Mouse (Mus musculus) CH12.LX (cell line): ENCODE results near the gene Ndufc2. TPM values are rescaled to one million over a fixed set of nuclear protein-coding genes. Genes with fewer than 3 reads are reported as not detected.

Experiments
- DNase-seq: peaks from one replicate; pipeline ENCODE4 v3.0.0-alpha.2; 2013; ENCODE audit errors: extremely low read depth
- H3K27ac ChIP-seq: 2 replicates; pipeline ENCODE4 v1.5.1; 2012; ENCODE audit warnings: low read depth, mild to moderate bottlenecking, control low read depth, moderate library complexity; ENCODE audit not compliant: insufficient read depth
- H3K27me3 ChIP-seq: replicated peaks from 2 replicates; pipeline ENCODE3; 2012; ENCODE audit warnings: inconsistent platforms
- H3K36me3 ChIP-seq, 2 experiments: replicated peaks in 1 of 2; 2 replicates each; pipeline versions ENCODE3 to v1.6.1; 2012; ENCODE audit warnings: inconsistent platforms in 1 of 2, low read length in 1 of 2, mild to moderate bottlenecking in 1 of 2, mixed read lengths in 1 of 2, moderate library complexity in 1 of 2; ENCODE audit not compliant: control insufficient read depth in 1 of 2, insufficient read depth in 1 of 2
- H3K4me1 ChIP-seq, 2 experiments: 2 replicates each; pipeline ENCODE4 v1.6.1; 2012; ENCODE audit warnings: inconsistent platforms in 1 of 2, moderate library complexity in 1 of 2; ENCODE audit not compliant: insufficient read depth in 2 of 2, control insufficient read depth in 1 of 2
- H3K4me2 ChIP-seq: 2 replicates; pipeline ENCODE4 v1.6.1; 2012; ENCODE audit warnings: low read depth, mild to moderate bottlenecking, control low read depth; ENCODE audit not compliant: poor library complexity, insufficient read depth, severe bottlenecking
- H3K4me3 ChIP-seq, 3 experiments: fragments of 150-350 bp in 1 of 3; sonication (generic) in 1 of 3; replicated peaks in 1 of 3; 2 replicates each; pipeline versions ENCODE3 to v1.5.1; 2011 to 2012; ENCODE audit warnings: low read depth in 2 of 3, low read length in 2 of 3, mild to moderate bottlenecking in 2 of 3, moderate library complexity in 2 of 3, control low read depth in 1 of 3, improper control_type of control experiment in 1 of 3, inconsistent platforms in 1 of 3, mixed read lengths in 1 of 3; ENCODE audit not compliant: poor library complexity in 1 of 3
- H3K79me2 ChIP-seq: replicated peaks from 2 replicates; pipeline ENCODE4 v1.6.1; 2012; ENCODE audit warnings: mild to moderate bottlenecking, moderate library complexity; ENCODE audit not compliant: control insufficient read depth, poor library complexity, insufficient read depth, severe bottlenecking; ENCODE audit errors: extremely low read depth
- H3K9ac ChIP-seq: 2 replicates; pipeline ENCODE4 v1.6.1; 2012; ENCODE audit warnings: low read depth, mild to moderate bottlenecking, control low read depth, moderate library complexity; ENCODE audit not compliant: insufficient read depth
- H3K9me3 ChIP-seq: replicated peaks from 2 replicates; pipeline ENCODE3; 2012; ENCODE audit warnings: low read length, inconsistent platforms, mixed read lengths
- E2F4 ChIP-seq: IDR thresholded peaks from 2 replicates; pipeline ENCODE4 v1.6.1; 2011; ENCODE audit warnings: low read depth, low read length, improper control_type of control experiment; ENCODE audit not compliant: insufficient replicate concordance
- ELF1 ChIP-seq: IDR thresholded peaks from 2 replicates; pipeline ENCODE4 v1.6.1; 2014; ENCODE audit warnings: low read depth, mild to moderate bottlenecking, inconsistent platforms, low read length, improper control_type of control experiment
- ETS1 ChIP-seq: conservative IDR thresholded peaks from 2 replicates; pipeline ENCODE4 v1.6.1; 2012; ENCODE audit warnings: low read depth, mild to moderate bottlenecking, inconsistent platforms, low read length, improper control_type of control experiment, moderate library complexity
- HCFC1 ChIP-seq: IDR thresholded peaks from 2 replicates; pipeline ENCODE4 v1.6.1; 2012; ENCODE audit warnings: low read depth, mild to moderate bottlenecking, inconsistent platforms, low read length, improper control_type of control experiment
- MAFK ChIP-seq: IDR thresholded peaks from 2 replicates; pipeline ENCODE4 v1.6.1; 2011; ENCODE audit warnings: low read length, improper control_type of control experiment; ENCODE audit not compliant: insufficient replicate concordance
- MAZ ChIP-seq: IDR thresholded peaks from 2 replicates; pipeline ENCODE4 v1.6.1; 2012; ENCODE audit warnings: low read depth, mild to moderate bottlenecking, inconsistent platforms, low read length, improper control_type of control experiment, moderate library complexity
- MEF2A ChIP-seq: IDR thresholded peaks from 2 replicates; pipeline ENCODE4 v1.6.1; 2014; ENCODE audit warnings: low read depth, mild to moderate bottlenecking, inconsistent platforms, low read length, improper control_type of control experiment, borderline replicate concordance
- MXI1 ChIP-seq: IDR thresholded peaks from 2 replicates; pipeline ENCODE4 v1.6.1; 2011; ENCODE audit warnings: mild to moderate bottlenecking, low read depth, low read length, improper control_type of control experiment
- POLR2A ChIP-seq: IDR thresholded peaks from 2 replicates; pipeline ENCODE4 v1.6.1; 2011; ENCODE audit warnings: low read depth, mild to moderate bottlenecking, improper control_type of control experiment, low read length
- POLR2AphosphoS2 ChIP-seq: IDR thresholded peaks from 2 replicates; pipeline ENCODE4 v1.6.1; 2011; ENCODE audit warnings: low read depth, low read length, improper control_type of control experiment
- TBP ChIP-seq: conservative IDR thresholded peaks from 2 replicates; pipeline ENCODE4 v1.6.1; 2011; ENCODE audit warnings: low read depth, low read length, improper control_type of control experiment
- TCF12 ChIP-seq: IDR thresholded peaks from 2 replicates; pipeline ENCODE4 v1.6.1; 2014; ENCODE audit warnings: low read depth, mild to moderate bottlenecking, inconsistent platforms, low read length, improper control_type of control experiment
- UBTF ChIP-seq: IDR thresholded peaks from 2 replicates; pipeline ENCODE4 v1.6.1; 2012; ENCODE audit warnings: low read depth, mild to moderate bottlenecking, inconsistent platforms, low read length, improper control_type of control experiment, moderate library complexity
- USF1 ChIP-seq: IDR thresholded peaks from 2 replicates; pipeline ENCODE4 v1.6.1; 2014; ENCODE audit warnings: low read depth, mild to moderate bottlenecking, inconsistent platforms, low read length, improper control_type of control experiment
- USF2 ChIP-seq: conservative IDR thresholded peaks from 2 replicates; pipeline ENCODE4 v1.6.1; 2011; ENCODE audit warnings: low read depth, low read length, improper control_type of control experiment
- ZMIZ1 ChIP-seq: IDR thresholded peaks from 2 replicates; pipeline ENCODE4 v1.6.1; 2012; ENCODE audit warnings: low read depth, mild to moderate bottlenecking, inconsistent platforms, low read length, improper control_type of control experiment
- dilution Hi-C: fragments of 300-500 bp; cut with MboI; formaldehyde crosslinking; loops from 2 replicates; pipeline ENCODE4 v1.14.3; 2020; ENCODE audit warnings: low sequenced_read_pairs; ENCODE audit not compliant: extremely low pct_unique_long_range_greater_than_20kb, extremely low pct_ligation_motif_present
- in situ Hi-C: fragments of 300-500 bp; cut with MboI; formaldehyde crosslinking; loops from 3 replicates; pipeline ENCODE4 v1.14.3; 2019; ENCODE audit warnings: low sequenced_read_pairs, low pct_ligation_motif_present, low pct_unique_long_range_greater_than_20kb, mixed read lengths
- polyA plus RNA-seq: library from polyadenylated mRNA; unstranded; fragments of >175 nt; gene quantifications from 2 replicates; pipeline ENCODE4 v1.2.1, GENCODE M21; 2012; ENCODE audit warnings: low read depth; ENCODE audit not compliant: insufficient read length
- total RNA-seq, 2 experiments: library from RNA; depleted of rRNA; stranded (reverse); fragments of 300-350 nt in 1 of 2; fragments of >200 nt in 1 of 2; gene quantifications; 2 replicates each; pipeline ENCODE4 v1.2.3; 2012 to 2014

Ndufc2 gene
- total and polyA plus RNA-seq, 3 experiments = 217 to 352 (median 352) TPM

DNA sequence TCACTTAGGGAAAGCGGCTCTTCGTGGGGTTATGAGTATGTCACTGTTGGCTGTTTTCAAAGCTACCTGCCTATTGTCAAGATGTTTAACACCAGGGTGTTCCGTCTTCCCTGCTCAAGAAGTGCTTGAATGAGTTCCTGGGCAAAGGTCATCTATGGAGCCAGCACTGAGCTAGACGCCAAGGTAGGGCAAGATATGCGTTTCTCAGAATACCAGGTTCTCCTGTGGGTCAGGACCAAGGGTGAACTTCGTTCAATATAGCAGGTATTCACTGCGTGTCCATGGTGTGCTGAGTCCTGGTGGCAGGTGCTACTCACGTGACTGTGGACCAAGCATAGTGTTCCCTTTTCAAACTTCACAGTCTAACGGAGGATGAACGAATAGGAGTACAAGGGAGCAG is 55.0 kb downstream of the Ndufc2 start:
- no peak for DNase-seq
- no peaks in the 10 kb centered on the region for H3K79me2 ChIP-seq
- no peak for TF ChIP-seq MAFK
- H3K27me3 ChIP-seq = no peaks in the 10 kb centered on the region
- in situ Hi-C loops (no loop called here), dilution Hi-C loops (no loop called here)
- no peak overlapping the region for H3K4me3 ChIP-seq
- H3K36me3 ChIP-seq = no peaks in the 10 kb centered on the region
- H3K9ac ChIP-seq = no peak overlapping the region
- H3K27ac ChIP-seq = no peak overlapping the region
- H3K4me1 ChIP-seq = peaks cover 8 to 21% of the 10 kb centered on the region in 2 experiments
- no peak overlapping the region for H3K4me2 ChIP-seq
- no peaks in the 10 kb centered on the region for H3K9me3 ChIP-seq

DNA sequence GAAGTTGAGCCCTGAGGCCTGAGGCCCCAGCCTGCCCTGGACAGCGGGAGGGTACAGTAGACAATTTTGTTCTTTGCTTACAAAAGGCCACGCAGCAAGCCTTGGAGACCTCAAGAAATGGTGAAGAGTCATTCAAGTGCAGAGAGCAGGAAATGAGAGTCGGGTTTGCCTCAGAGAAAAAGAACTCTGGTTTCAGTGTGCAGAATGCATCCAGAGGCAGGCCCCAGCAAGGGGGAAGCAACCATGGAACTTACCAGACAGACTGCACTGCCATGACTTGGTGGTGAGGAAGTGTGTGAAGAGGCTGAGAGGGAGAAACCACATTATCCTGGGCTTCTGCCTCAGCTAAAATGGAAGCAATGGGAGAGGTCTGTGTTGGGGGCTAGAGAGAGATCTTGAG is 55.8 kb downstream of the Ndufc2 start:
- dilution Hi-C loops = no loop called here
- no peaks in the 10 kb centered on the region for H3K27me3 ChIP-seq
- H3K79me2 ChIP-seq = no peaks in the 10 kb centered on the region
- peak; percentile 31 for DNase-seq
- TF ChIP-seq ETS1 = no peak
- TF ChIP-seq MAZ = no peak
- no peak for TF ChIP-seq USF1
- TF ChIP-seq POLR2AphosphoS2 = no peak
- TF ChIP-seq POLR2A = no peak
- TF ChIP-seq ZMIZ1 = no peak
- no peak for TF ChIP-seq MEF2A
- TF ChIP-seq TBP = no peak
- no peak for TF ChIP-seq UBTF
- TF ChIP-seq USF2 = no peak
- no peak for TF ChIP-seq ELF1
- no peak for TF ChIP-seq TCF12
- no peak for TF ChIP-seq MXI1
- no peak for TF ChIP-seq E2F4
- no peak for TF ChIP-seq HCFC1
- H3K27ac ChIP-seq = no peak overlapping the region
- no peaks in the 10 kb centered on the region for H3K36me3 ChIP-seq
- no peak overlapping the region for H3K4me3 ChIP-seq
- H3K4me1 ChIP-seq = peaks cover 8 to 21% of the 10 kb centered on the region in 2 experiments
- in situ Hi-C loops = no loop called here
- no peaks in the 10 kb centered on the region for H3K9me3 ChIP-seq
- H3K4me2 ChIP-seq = no peak overlapping the region
- H3K9ac ChIP-seq = no peak overlapping the region

Other genes with a start within 250 kb of the Ndufc2 start
- gene Usp35, start 68.0 kb upstream of the Ndufc2 start, total RNA-seq (2012; rRNA removed) = 0.92 and 1.8 TPM in 2 replicates
- 0.77 and 1.3 TPM in 2 replicates for gene Usp35, start 68.0 kb upstream of the Ndufc2 start, total RNA-seq (2014; rRNA removed)
- gene Usp35, start 68.0 kb upstream of the Ndufc2 start, polyA plus RNA-seq = 1.2 and 1.6 TPM in 2 replicates
- 0.50 and 0.81 TPM in 2 replicates for gene Kctd21, start 67.7 kb upstream of the Ndufc2 start, total RNA-seq (2012; rRNA removed)
- 0.12 and 0.19 TPM in 2 replicates for gene Kctd21, start 67.7 kb upstream of the Ndufc2 start, total RNA-seq (2014; rRNA removed)
- gene Kctd21, start 67.7 kb upstream of the Ndufc2 start, polyA plus RNA-seq = 0.27 and 0.46 TPM in 2 replicates
- gene Alg8, start 28.4 kb upstream of the Ndufc2 start, total RNA-seq (2012; rRNA removed) = 14.3 and 16.2 TPM in 2 replicates
- gene Alg8, start 28.4 kb upstream of the Ndufc2 start, total RNA-seq (2014; rRNA removed) = 20.5 and 24.2 TPM in 2 replicates
- 42.6 and 48.4 TPM in 2 replicates for gene Alg8, start 28.4 kb upstream of the Ndufc2 start, polyA plus RNA-seq
- gene Thrsp, start 17.7 kb downstream of the Ndufc2 start, total RNA-seq (2012; rRNA removed) = not detected in 2 replicates
- gene Thrsp, start 17.7 kb downstream of the Ndufc2 start, total RNA-seq (2014; rRNA removed) = not detected in 2 replicates
- gene Thrsp, start 17.7 kb downstream of the Ndufc2 start, polyA plus RNA-seq = not detected in 2 replicates
- gene Kctd14, start 51.3 kb downstream of the Ndufc2 start, total RNA-seq (2012; rRNA removed) = 0.38 and 0.71 TPM in 2 replicates
- gene Kctd14, start 51.3 kb downstream of the Ndufc2 start, total RNA-seq (2014; rRNA removed) = not detected in 2 replicates
- gene Kctd14, start 51.3 kb downstream of the Ndufc2 start, polyA plus RNA-seq = 0.17 and 0.22 TPM in 2 replicates
- gene Ints4, start 81.0 kb downstream of the Ndufc2 start, total RNA-seq (2012; rRNA removed) = 46.6 and 51.8 TPM in 2 replicates
- 58.0 and 77.2 TPM in 2 replicates for gene Ints4, start 81.0 kb downstream of the Ndufc2 start, total RNA-seq (2014; rRNA removed)
- gene Ints4, start 81.0 kb downstream of the Ndufc2 start, polyA plus RNA-seq = 67.7 and 67.9 TPM in 2 replicates
- gene Aamdc, start 179.5 kb downstream of the Ndufc2 start, total RNA-seq (2012; rRNA removed) = 11.8 and 11.9 TPM in 2 replicates
- 11.0 and 13.2 TPM in 2 replicates for gene Aamdc, start 179.5 kb downstream of the Ndufc2 start, total RNA-seq (2014; rRNA removed)
- 11.6 and 12.2 TPM in 2 replicates for gene Aamdc, start 179.5 kb downstream of the Ndufc2 start, polyA plus RNA-seq
- 11.9 and 12.3 TPM in 2 replicates for gene Rsf1, start 179.9 kb downstream of the Ndufc2 start, total RNA-seq (2012; rRNA removed)
- 5.3 and 5.9 TPM in 2 replicates for gene Rsf1, start 179.9 kb downstream of the Ndufc2 start, total RNA-seq (2014; rRNA removed)
- 21.8 and 24.9 TPM in 2 replicates for gene Rsf1, start 179.9 kb downstream of the Ndufc2 start, polyA plus RNA-seq